Mouse (Mus musculus): ENCODE data around the gene Arhgef15. TPM values are rescaled to one million over a fixed set of nuclear protein-coding genes. Genes with fewer than 3 reads are reported as not detected.

Gene Arhgef15
- total RNA-seq, 2 experiments from 2014 or later, result 32.1 to 36.8 TPM

- DNase-seq, result peak; percentile 26
These were observed 45.6 kb downstream of the Arhgef15 start for GRCm38 (mm10) chr11:68911531-68912177.

- peak; percentile 17 for DNase-seq
These were observed 48.3 kb downstream of the Arhgef15 start for GRCm38 (mm10) chr11:68908846-68909503.

GRCm38 (mm10) chr11:68907251-68907650, 50.0 kb downstream of the Arhgef15 start:
- no peak for DNase-seq

- DNase-seq, result peak; percentile 24
These were observed 50.9 kb downstream of the Arhgef15 start for GRCm38 (mm10) chr11:68906461-68906790.

- no peak for DNase-seq
These were observed 51.4 kb downstream of the Arhgef15 start for GRCm38 (mm10) chr11:68905665-68906460.

- DNase-seq, result peak; percentile 19
These were observed 52.1 kb downstream of the Arhgef15 start for GRCm38 (mm10) chr11:68905138-68905531.

GRCm38 (mm10) chr11:68904375-68905137, 52.7 kb downstream of the Arhgef15 start:
- peak; percentile 88 for DNase-seq

GRCm38 (mm10) chr11:68903775-68904174, 53.5 kb downstream of the Arhgef15 start:
- DNase-seq, result no peak

GRCm38 (mm10) chr11:68902823-68903222, 54.5 kb downstream of the Arhgef15 start:
- no peak for DNase-seq

GRCm38 (mm10) chr11:68902367-68902766, 54.9 kb downstream of the Arhgef15 start:
- DNase-seq, result no peak

- no peak for DNase-seq
These were observed 55.3 kb downstream of the Arhgef15 start for GRCm38 (mm10) chr11:68902047-68902364.

- peak; percentile 99 for DNase-seq
These were observed 55.8 kb downstream of the Arhgef15 start, which contains the start of gene Rpl26 for GRCm38 (mm10) chr11:68901351-68902046. Rpl26 (plus strand) TSS chr11:68901583.

GRCm38 (mm10) chr11:68900519-68901350, 56.5 kb downstream of the Arhgef15 start:
- DNase-seq, result peak; percentile 13

- DNase-seq, result no peak
These were observed 57.5 kb downstream of the Arhgef15 start for GRCm38 (mm10) chr11:68899815-68900214.

- no peak for DNase-seq
These were observed 58.5 kb downstream of the Arhgef15 start for GRCm38 (mm10) chr11:68898790-68899189.

- DNase-seq, result no peak
These were observed 59.4 kb downstream of the Arhgef15 start for GRCm38 (mm10) chr11:68897838-68898237.

GRCm38 (mm10) chr11:68897120-68897519, 60.2 kb downstream of the Arhgef15 start:
- peak; percentile 29 for DNase-seq

GRCm38 (mm10) chr11:68896247-68896646, 61.0 kb downstream of the Arhgef15 start:
- DNase-seq, result no peak

GRCm38 (mm10) chr11:68893911-68894464, 63.3 kb downstream of the Arhgef15 start:
- no peak for DNase-seq
